In genomic region chr2:163688377-163688776, GRCm38 (mm10) we compare ENCODE assay signal across 8 mouse cellular contexts. TPM values are rescaled to one million over a fixed set of nuclear protein-coding genes. Genes with fewer than 3 reads are reported as not detected.
DNase-seq lines count a peak whose midpoint lies in the region; ATAC-seq and TF ChIP-seq lines count a peak whose summit lies in the region.
"Not testable (repeated sequence)": the region's sequence is repeated elsewhere in the genome, so short reads cannot be mapped to it uniquely, and the experiment has no call there.

No protein-coding gene starts in this region.

- H3K9me3 ChIP-seq in heart, embryonic 11.5 days (replicated peaks; ENCODE audit: control insufficient read depth, low read length); heart, embryonic 13.5 days; heart, embryonic 15.5 days (replicated peaks); heart, postnatal 0 days (replicated peaks; ENCODE audit: control insufficient read depth, low read length); liver, embryonic 13.5 days (replicated peaks): not testable (repeated sequence)

- intact Hi-C loops in heart, adult 2 months (cut with DNase I): not testable (repeated sequence)

- 62% methylated on average over 1 of the region's 1 CpGs for whole genome bisulfite sequencing in heart, adult 2 months
- WGBS in heart, embryonic 11.5 days (ENCODE audit: insufficient replicate concordance): 52% methylated on average over 1 of the region's 1 CpGs
- 23% methylated on average over 1 of the region's 1 CpGs for WGBS in heart, embryonic 13.5 days
- WGBS in heart, embryonic 15.5 days: 19% methylated on average over 1 of the region's 1 CpGs
- WGBS in heart, postnatal 0 days: 35% methylated on average over 1 of the region's 1 CpGs
- 78% methylated on average over 1 of the region's 1 CpGs for WGBS in liver, embryonic 13.5 days (ENCODE audit: insufficient replicate concordance)

- H3K4me2 ChIP-seq in heart, embryonic 11.5 days; heart, embryonic 15.5 days; heart, postnatal 0 days (ENCODE audit: low read depth, low read length); liver, embryonic 13.5 days: not testable (repeated sequence)
- H3K4me2 ChIP-seq in heart, embryonic 13.5 days: peak overlapping the region; percentile 13; the same call in 1 of the 2 replicates

- H3K27me3 ChIP-seq in heart, adult 2 months (ENCODE audit: control insufficient read depth, insufficient read depth, low read length); heart, embryonic 11.5 days (ENCODE audit: control insufficient read depth, insufficient read depth, low read length); heart, embryonic 13.5 days (replicated peaks); heart, embryonic 15.5 days; heart, postnatal 0 days (ENCODE audit: control insufficient read depth, insufficient read depth, low read length); liver, embryonic 13.5 days: not testable (repeated sequence)

- H3K36me3 ChIP-seq in heart, adult 2 months (ENCODE audit: control insufficient read depth, insufficient read depth, low read length): peaks cover 26% of the 10 kb centered on the region
- not testable (repeated sequence) for H3K36me3 ChIP-seq in heart, embryonic 11.5 days (ENCODE audit: control insufficient read depth, insufficient read depth, low read length); heart, embryonic 13.5 days; heart, embryonic 15.5 days; heart, postnatal 0 days (replicated peaks; ENCODE audit: control insufficient read depth, insufficient read depth, low read length); liver, embryonic 13.5 days

- H3K9ac ChIP-seq in heart, adult 2 months (ENCODE audit: low read depth, low read length); heart, embryonic 11.5 days (ENCODE audit: low read depth, low read length); heart, embryonic 13.5 days; heart, embryonic 15.5 days; heart, postnatal 0 days (replicated peaks; ENCODE audit: low read depth, low read length): not testable (repeated sequence)
- H3K9ac ChIP-seq in liver, embryonic 13.5 days: 0 out of 2 replicates have a peak overlapping the region, but pooled peaks have one; percentile 14

- not testable (repeated sequence) for H3K79me2 ChIP-seq in heart, adult 2 months (replicated peaks; ENCODE audit: control insufficient read depth, insufficient read depth, low read length)

- peaks cover 36% of the 10 kb centered on the region for H3K4me1 ChIP-seq in heart, adult 2 months (ENCODE audit: control insufficient read depth, insufficient read depth, low read length)
- peaks cover 63% of the 10 kb centered on the region for H3K4me1 ChIP-seq in heart, embryonic 11.5 days (ENCODE audit: control insufficient read depth, insufficient read depth, low read length)
- H3K4me1 ChIP-seq in heart, embryonic 13.5 days: peaks cover 95% of the 10 kb centered on the region
- H3K4me1 ChIP-seq in heart, embryonic 15.5 days (replicated peaks): peaks cover 80% of the 10 kb centered on the region
- peaks cover 82% of the 10 kb centered on the region for H3K4me1 ChIP-seq in heart, postnatal 0 days (ENCODE audit: control insufficient read depth, insufficient read depth)
- H3K4me1 ChIP-seq in liver, embryonic 13.5 days (replicated peaks): peaks cover 98% of the 10 kb centered on the region

- TF ChIP-seq CTCF in heart, adult 2 months (IDR thresholded peaks at IDR 0.05); heart, postnatal 0 days (IDR thresholded peaks at IDR 0.05; ENCODE audit: low read depth): not testable (repeated sequence)

- not testable (repeated sequence) for ATAC-seq in heart, embryonic 11.5 days (replicated peaks; ENCODE audit: insufficient number of reproducible peaks, low FRiP score, low TSS enrichment); heart, embryonic 13.5 days (ENCODE audit: extremely low read depth, insufficient number of reproducible peaks, low FRiP score, low TSS enrichment); heart, postnatal 0 days (ENCODE audit: insufficient read depth, low read depth); liver, embryonic 13.5 days (ENCODE audit: low read depth)
- 0 out of 2 replicates have a peak, but pooled peaks have one; percentile 8 for ATAC-seq in heart, embryonic 15.5 days (replicated peaks; ENCODE audit: insufficient number of reproducible peaks, insufficient read depth, low FRiP score, low read depth)

- not testable (repeated sequence) for TF ChIP-seq EP300 in heart, adult 2 months (IDR thresholded peaks at IDR 0.05; ENCODE audit: insufficient read depth, low read depth, low read length); heart, postnatal 0 days (IDR thresholded peaks at IDR 0.05; ENCODE audit: low read depth)

- DNase-seq in cerebellum, adult 9-10 months: peak; percentile 26
- DNase-seq in heart, adult 11 months: peak; percentile 95
- DNase-seq in heart, adult 2 months; liver, embryonic 13.5 days: not testable (repeated sequence)
- peak; percentile 41 for DNase-seq in heart, postnatal 0 days (ENCODE audit: low spot score)

- not testable (repeated sequence) for TF ChIP-seq POLR2A in heart, adult 2 months (IDR thresholded peaks at IDR 0.05; ENCODE audit: insufficient read depth, low read depth, low read length)

- not testable (repeated sequence) for H3K4me3 ChIP-seq in heart, adult 2 months; heart, embryonic 11.5 days (ENCODE audit: low read depth, low read length); heart, embryonic 13.5 days; heart, embryonic 15.5 days; heart, postnatal 0 days (ENCODE audit: low read depth, low read length); liver, embryonic 13.5 days (replicated peaks)

- H3K27ac ChIP-seq in heart, adult 2 months: peak overlapping the region; percentile 93
- H3K27ac ChIP-seq in heart, embryonic 11.5 days (ENCODE audit: low read depth, low read length): peak overlapping the region; percentile 70; the same call in 1 of the 2 replicates
- H3K27ac ChIP-seq in heart, embryonic 13.5 days (replicated peaks): peak overlapping the region; percentile 99
- peak overlapping the region; percentile 98 for H3K27ac ChIP-seq in heart, embryonic 15.5 days
- H3K27ac ChIP-seq in heart, postnatal 0 days (ENCODE audit: low read depth): peak overlapping the region; percentile 98
- peak overlapping the region; percentile 89; the same call in 1 of the 2 replicates for H3K27ac ChIP-seq in liver, embryonic 13.5 days

RNA-seq across cellular contexts. Expression of gene Pkig, which starts 30.2 kb away (rescaled TPM):
- total RNA-seq in heart, adult 2 months (2021): 100 to 1,000 TPM; 214 to 237 TPM
- 344 and 361 TPM in 2 replicates for polyA plus RNA-seq in heart, adult 2 months (2012; rRNA removed)
- polyA plus RNA-seq in heart, embryonic 11.5 days (2014; fragmentation: Nextera tagmentation; extraction: Ambion mirVana): 249 and 252 TPM in 2 replicates
- polyA plus RNA-seq in heart, embryonic 13.5 days (2015; fragmentation: Nextera tagmentation; extraction: Ambion mirVana): 233 and 270 TPM in 2 replicates
- 289 and 356 TPM in 2 replicates for polyA plus RNA-seq in heart, embryonic 15.5 days (2015; fragmentation: Nextera tagmentation; extraction: Ambion mirVana)
- total RNA-seq in heart, postnatal 0 days (2014; rRNA removed; ENCODE audit: low replicate concordance): 363 and 431 TPM in 2 replicates
- polyA plus RNA-seq in heart, postnatal 0 days (2015; fragmentation: Nextera tagmentation; extraction: Ambion mirVana): 495 and 511 TPM in 2 replicates
- 122 and 139 TPM in 2 replicates for polyA plus RNA-seq in liver, embryonic 13.5 days (2015; fragmentation: Nextera tagmentation; extraction: Ambion mirVana)

RNA-seq across cellular contexts. Expression of gene Serinc3, which starts 43.4 kb away (rescaled TPM):
- 100 to 1,000 TPM; 294 to 351 TPM for total RNA-seq in heart, adult 2 months (2021)
- 264 and 414 TPM in 2 replicates for polyA plus RNA-seq in heart, adult 2 months (2012; rRNA removed)
- polyA plus RNA-seq in heart, embryonic 11.5 days (2014; fragmentation: Nextera tagmentation; extraction: Ambion mirVana): 77.5 and 79.0 TPM in 2 replicates
- 50.1 and 51.8 TPM in 2 replicates for polyA plus RNA-seq in heart, embryonic 13.5 days (2015; fragmentation: Nextera tagmentation; extraction: Ambion mirVana)
- polyA plus RNA-seq in heart, embryonic 15.5 days (2015; fragmentation: Nextera tagmentation; extraction: Ambion mirVana): 54.8 and 57.1 TPM in 2 replicates
- total RNA-seq in heart, postnatal 0 days (2014; rRNA removed; ENCODE audit: low replicate concordance): 181 and 193 TPM in 2 replicates
- polyA plus RNA-seq in heart, postnatal 0 days (2015; fragmentation: Nextera tagmentation; extraction: Ambion mirVana): 61.3 and 62.4 TPM in 2 replicates
- 112 and 130 TPM in 2 replicates for polyA plus RNA-seq in liver, embryonic 13.5 days (2015; fragmentation: Nextera tagmentation; extraction: Ambion mirVana)
